Mouse (Mus musculus): ENCODE results near the gene Hist1h4b. TPM values are rescaled to one million over a fixed set of nuclear protein-coding genes. Genes with fewer than 3 reads are reported as not detected.
"Not testable (repeated sequence)": the region's sequence is repeated elsewhere in the genome, so short reads cannot be mapped to it uniquely, and the experiment has no call there.

The Hist1h4b gene
- polyA plus RNA-seq (2012; ENCODE audit: insufficient read depth, low replicate concordance), result 17.4 and 40.7 TPM in 2 replicates

- TF ChIP-seq GATA1 (IDR thresholded peaks at IDR 0.05; ENCODE audit: borderline replicate concordance, low read length), result no peak
- TF ChIP-seq FLI1 (IDR thresholded peaks at IDR 0.05; ENCODE audit: low read length), result no peak
- Histone ChIP-seq H3K4me1 (peaks cover 58% of the 10 kb centered on the region), H3K4me3 (replicated peaks) (peak within 1 kb of the TSS; percentile 85), H3K36me3 (replicated peaks; ENCODE audit: low read length) (no peaks in the 10 kb centered on the region), H3K27me3 (replicated peaks) (no peaks in the 10 kb centered on the region), H3K9me3 (no peaks in the 10 kb centered on the region)
These were observed at the start of gene Hist1h4b for GRCm38 (mm10) chr13:23756790-23757189. TSS of gene Hist1h4b (plus strand) at chr13:23757013.

- TF ChIP-seq FLI1 (IDR thresholded peaks at IDR 0.05; ENCODE audit: low read length) (no peak), GATA1 (IDR thresholded peaks at IDR 0.05; ENCODE audit: borderline replicate concordance, low read length) (no peak)
- Histone ChIP-seq H3K9me3 (no peaks in the 10 kb centered on the region), H3K27me3 (replicated peaks) (peaks cover 40% of the 10 kb centered on the region), H3K36me3 (replicated peaks; ENCODE audit: low read length) (no peaks in the 10 kb centered on the region), H3K4me1 (peaks cover 38% of the 10 kb centered on the region), H3K4me3 (replicated peaks) (no peak overlapping the region)
These were observed 48.8 kb upstream of the Hist1h4b start for GRCm38 (mm10) chr13:23708041-23708440.

DNA sequence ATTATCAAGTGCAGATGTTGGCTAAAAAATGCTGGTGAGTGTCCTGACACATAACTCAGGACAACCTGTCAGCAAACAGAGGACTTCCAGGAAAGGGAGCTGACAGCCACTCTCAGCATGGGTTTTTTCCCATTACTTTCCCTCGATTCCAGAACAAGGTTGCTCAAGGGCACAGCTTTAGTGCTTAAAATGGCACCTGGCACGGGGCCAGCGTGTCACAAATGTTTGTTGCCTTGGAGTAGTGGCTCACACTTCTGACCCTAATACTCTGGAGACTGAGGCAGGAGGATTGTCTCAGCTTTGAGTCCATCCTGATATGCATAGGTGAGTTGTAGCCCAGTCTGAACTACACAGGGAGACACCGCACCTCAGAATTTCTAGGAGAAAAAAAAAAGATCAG is 48.2 kb upstream of the Hist1h4b start:
- H3K4me3 ChIP-seq (replicated peaks), result no peak overlapping the region
- peaks cover 38% of the 10 kb centered on the region for H3K4me1 ChIP-seq
- TF ChIP-seq GATA1 (IDR thresholded peaks at IDR 0.05; ENCODE audit: borderline replicate concordance, low read length) (no peak), FLI1 (IDR thresholded peaks at IDR 0.05; ENCODE audit: low read length) (no peak)
- no peaks in the 10 kb centered on the region for H3K9me3 ChIP-seq
- H3K27me3 ChIP-seq (replicated peaks), result peaks cover 43% of the 10 kb centered on the region
- no peaks in the 10 kb centered on the region for H3K36me3 ChIP-seq (replicated peaks; ENCODE audit: low read length)

DNA sequence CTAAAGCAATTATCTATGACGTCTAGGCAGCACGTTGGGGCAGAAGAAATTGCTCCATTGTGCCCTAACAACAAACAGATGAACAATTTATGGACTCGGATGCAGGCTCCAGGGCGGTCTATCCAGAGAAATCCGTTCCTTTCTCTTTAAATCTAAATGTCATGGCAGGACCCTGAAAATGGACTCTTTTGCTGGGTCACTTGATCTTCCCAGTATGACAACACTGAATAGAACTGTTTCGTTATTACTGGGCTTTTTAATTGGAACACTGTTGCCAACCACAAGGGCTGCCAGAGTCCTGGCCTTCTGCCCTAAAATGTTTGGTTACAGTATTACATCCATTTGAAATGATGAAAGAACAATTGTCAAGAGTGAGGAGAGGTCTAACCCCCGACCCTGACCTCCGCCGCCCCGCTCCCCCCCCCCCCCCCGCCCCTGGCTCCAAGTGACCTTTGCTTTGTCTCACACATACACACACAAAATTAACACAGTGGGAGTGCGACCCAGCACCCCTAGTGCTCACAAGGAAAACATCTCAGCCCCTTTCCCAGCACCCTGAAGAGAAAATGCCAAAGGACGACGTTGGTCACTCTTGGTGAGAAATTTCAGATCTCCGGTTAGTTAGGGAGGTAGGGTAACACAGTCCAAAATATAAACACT is 47.0 kb upstream of the Hist1h4b start:
- peaks cover 48% of the 10 kb centered on the region for H3K27me3 ChIP-seq (replicated peaks)
- no peaks in the 10 kb centered on the region for H3K9me3 ChIP-seq
- H3K36me3 ChIP-seq (replicated peaks; ENCODE audit: low read length), result no peaks in the 10 kb centered on the region
- TF ChIP-seq FLI1 (IDR thresholded peaks at IDR 0.05; ENCODE audit: low read length), result no peak
- no peak for TF ChIP-seq GATA1 (IDR thresholded peaks at IDR 0.05; ENCODE audit: borderline replicate concordance, low read length)
- H3K4me1 ChIP-seq, result peaks cover 38% of the 10 kb centered on the region
- peak overlapping the region; percentile 93 for H3K4me3 ChIP-seq (replicated peaks)

GRCm38 (mm10) chr13:23710374-23711089 is 46.3 kb upstream of the Hist1h4b start, which contains the start of gene Hfe:
TSS of gene Hfe (minus strand) at chr13:23710854.
- peaks cover 37% of the 10 kb centered on the region for H3K4me1 ChIP-seq
- peaks cover 48% of the 10 kb centered on the region for H3K27me3 ChIP-seq (replicated peaks)
- no peak for TF ChIP-seq GATA1 (IDR thresholded peaks at IDR 0.05; ENCODE audit: borderline replicate concordance, low read length)
- no peak for TF ChIP-seq FLI1 (IDR thresholded peaks at IDR 0.05; ENCODE audit: low read length)
- no peaks in the 10 kb centered on the region for H3K36me3 ChIP-seq (replicated peaks; ENCODE audit: low read length)
- no peaks in the 10 kb centered on the region for H3K9me3 ChIP-seq
- peak within 1 kb of the TSS; percentile 93 for H3K4me3 ChIP-seq (replicated peaks)

DNA sequence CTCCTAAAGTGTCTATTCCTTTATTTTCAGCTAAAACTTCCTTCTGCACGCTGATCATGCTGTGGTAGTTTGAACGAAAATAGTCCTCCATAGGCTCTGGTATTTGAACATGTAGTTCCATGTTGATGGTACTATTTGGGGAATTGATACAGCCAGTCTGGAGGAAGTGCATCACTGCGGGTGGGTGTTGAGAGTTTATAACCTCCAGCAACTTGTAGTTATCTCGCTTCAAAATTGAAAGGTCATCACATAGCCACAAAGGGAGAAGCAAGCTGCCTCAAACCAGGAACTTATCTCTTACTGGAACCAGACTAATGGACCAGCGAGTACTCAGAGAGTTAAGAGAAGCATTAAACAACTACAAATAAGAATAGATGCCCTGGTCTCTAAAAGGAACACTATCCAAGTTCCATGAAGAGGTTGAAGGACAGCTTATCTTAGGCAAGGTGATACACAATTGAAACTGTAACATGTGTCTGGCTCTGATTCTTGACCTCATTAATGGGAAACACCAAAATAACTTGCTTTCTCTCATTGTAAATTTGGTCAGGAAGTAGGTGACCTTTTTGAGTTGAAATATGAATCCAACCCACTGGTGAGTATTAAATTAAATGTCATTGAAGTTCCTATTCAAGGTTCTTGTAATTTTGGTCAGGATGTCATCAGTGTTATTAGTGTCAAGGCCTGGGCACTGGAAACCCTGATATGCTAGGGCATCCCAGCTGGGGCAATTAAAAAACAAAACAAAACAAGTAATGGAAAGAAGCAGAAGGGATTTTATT is 40.4 kb upstream of the Hist1h4b start:
- TF ChIP-seq GATA1 (IDR thresholded peaks at IDR 0.05; ENCODE audit: borderline replicate concordance, low read length) (no peak), FLI1 (IDR thresholded peaks at IDR 0.05; ENCODE audit: low read length) (no peak)
- H3K36me3 ChIP-seq (replicated peaks; ENCODE audit: low read length), result no peaks in the 10 kb centered on the region
- no peak overlapping the region for H3K4me3 ChIP-seq (replicated peaks)
- no peaks in the 10 kb centered on the region for H3K9me3 ChIP-seq
- H3K27me3 ChIP-seq (replicated peaks), result peaks cover 14% of the 10 kb centered on the region
- H3K4me1 ChIP-seq, result peaks cover 26% of the 10 kb centered on the region

- TF ChIP-seq GATA1 (IDR thresholded peaks at IDR 0.05; ENCODE audit: borderline replicate concordance, low read length), result no peak
- TF ChIP-seq FLI1 (IDR thresholded peaks at IDR 0.05; ENCODE audit: low read length), result no peak
- Histone ChIP-seq H3K4me3 (replicated peaks) (no peak overlapping the region), H3K9me3 (no peaks in the 10 kb centered on the region), H3K36me3 (replicated peaks; ENCODE audit: low read length) (no peaks in the 10 kb centered on the region), H3K4me1 (peaks cover 22% of the 10 kb centered on the region), H3K27me3 (replicated peaks) (peaks cover 8% of the 10 kb centered on the region)
These were observed 39.6 kb upstream of the Hist1h4b start for GRCm38 (mm10) chr13:23717176-23717575.

DNA sequence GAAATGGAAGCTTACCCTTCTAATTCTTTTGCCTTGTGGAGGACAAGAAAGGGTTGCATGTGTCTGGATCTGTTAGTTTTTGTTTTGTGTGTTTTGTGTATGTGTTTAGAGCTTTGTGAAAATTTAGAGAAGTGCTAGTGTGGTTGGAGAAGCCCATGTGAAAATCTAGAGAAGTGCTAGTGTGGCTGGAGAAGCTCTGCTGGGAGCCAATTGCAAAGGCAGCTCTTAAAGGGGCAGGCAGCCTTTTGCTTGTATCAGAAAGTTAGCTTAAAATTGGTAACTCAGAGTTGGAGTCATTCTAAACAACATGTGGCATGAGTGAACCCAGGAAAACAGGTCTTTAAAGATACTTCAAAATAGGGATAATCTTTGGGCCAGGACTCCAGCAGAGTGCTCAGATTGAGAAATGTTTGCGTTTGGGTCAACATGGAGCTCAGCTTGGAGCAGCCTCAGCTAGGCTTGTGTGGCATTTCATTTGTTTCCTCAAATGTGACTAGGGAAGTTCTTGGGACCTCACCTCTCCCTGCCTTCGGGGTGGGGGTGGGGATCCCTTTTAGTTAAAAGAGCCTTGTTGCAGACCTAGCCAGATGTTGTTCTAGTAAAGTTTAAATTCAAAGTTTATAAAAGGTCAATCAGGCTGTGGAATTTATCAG is 39.1 kb upstream of the Hist1h4b start:
- not testable (repeated sequence) for H3K9me3 ChIP-seq; H3K4me3 ChIP-seq (replicated peaks); H3K36me3 ChIP-seq (replicated peaks; ENCODE audit: low read length); H3K27me3 ChIP-seq (replicated peaks)
- peaks cover 19% of the 10 kb centered on the region for H3K4me1 ChIP-seq

- Histone ChIP-seq H3K4me3 (replicated peaks) (no peak overlapping the region), H3K4me1 (peaks cover 19% of the 10 kb centered on the region), H3K36me3 (replicated peaks; ENCODE audit: low read length) (no peaks in the 10 kb centered on the region), H3K27me3 (replicated peaks) (peaks cover 2% of the 10 kb centered on the region), H3K9me3 (no peaks in the 10 kb centered on the region)
- TF ChIP-seq GATA1 (IDR thresholded peaks at IDR 0.05; ENCODE audit: borderline replicate concordance, low read length) (no peak), FLI1 (IDR thresholded peaks at IDR 0.05; ENCODE audit: low read length) (no peak)
These were observed 32.6 kb upstream of the Hist1h4b start for GRCm38 (mm10) chr13:23724239-23724638.
